Mouse (Mus musculus): Measurements from ENCODE around the gene Ptpn11.
"Not testable (repeated sequence)": the region's sequence is repeated elsewhere in the genome, so short reads cannot be mapped to it uniquely, and the experiment has no call there.

Gene Ptpn11

GRCm38 (mm10) chr5:121190836-121191583 lies at the start of gene Ptpn11:
Gene Ptpn11, minus strand, starts transcription at chr5:121191397.
- peak; percentile 87 to 90 for DNase-seq

GRCm38 (mm10) chr5:121239846-121240245 lies 48.6 kb upstream of the Ptpn11 start:
- no peak for DNase-seq

GRCm38 (mm10) chr5:121238208-121238607 lies 47.0 kb upstream of the Ptpn11 start:
- no peak for DNase-seq

GRCm38 (mm10) chr5:121236171-121236570 lies 45.0 kb upstream of the Ptpn11 start:
- no peak for DNase-seq

GRCm38 (mm10) chr5:121233726-121234125 lies 42.5 kb upstream of the Ptpn11 start:
- DNase-seq = no peak

GRCm38 (mm10) chr5:121232789-121233188 lies 41.6 kb upstream of the Ptpn11 start:
- no peak for DNase-seq

- no peak for DNase-seq
Measured at GRCm38 (mm10) chr5:121230811-121231210, 39.6 kb upstream of the Ptpn11 start.

- no peak for DNase-seq
Measured at GRCm38 (mm10) chr5:121229182-121229581, 38.0 kb upstream of the Ptpn11 start.

GRCm38 (mm10) chr5:121227330-121227729 lies 36.1 kb upstream of the Ptpn11 start:
- not testable (repeated sequence) for DNase-seq

GRCm38 (mm10) chr5:121226845-121227244 lies 35.6 kb upstream of the Ptpn11 start:
- no peak for DNase-seq

- DNase-seq = no peak
Measured at GRCm38 (mm10) chr5:121226406-121226805, 35.2 kb upstream of the Ptpn11 start.

- no peak for DNase-seq
Measured at GRCm38 (mm10) chr5:121225854-121226253, 34.7 kb upstream of the Ptpn11 start.

- DNase-seq = no peak
Measured at GRCm38 (mm10) chr5:121224856-121225255, 33.7 kb upstream of the Ptpn11 start.

- not testable (repeated sequence) for DNase-seq
Measured at GRCm38 (mm10) chr5:121224020-121224419, 32.8 kb upstream of the Ptpn11 start.

- no peak for DNase-seq
Measured at GRCm38 (mm10) chr5:121221328-121221850, 30.2 kb upstream of the Ptpn11 start.

- peak; percentile 27 to 36 for DNase-seq
Measured at GRCm38 (mm10) chr5:121220732-121221301, 29.6 kb upstream of the Ptpn11 start.

- DNase-seq = peak; percentile 100
Measured at GRCm38 (mm10) chr5:121219980-121220731, 29.0 kb upstream of the Ptpn11 start, which contains the start of gene Hectd4. Gene Hectd4, plus strand, starts transcription at chr5:121220219.

GRCm38 (mm10) chr5:121219190-121219589 lies 28.0 kb upstream of the Ptpn11 start:
- DNase-seq = peak; percentile 49 to 57

GRCm38 (mm10) chr5:121217313-121217634 lies 26.1 kb upstream of the Ptpn11 start:
- no peak for DNase-seq

- not testable (repeated sequence) for DNase-seq
Measured at GRCm38 (mm10) chr5:121216584-121217312, 25.6 kb upstream of the Ptpn11 start.

- no peak for DNase-seq
Measured at GRCm38 (mm10) chr5:121216126-121216446, 24.9 kb upstream of the Ptpn11 start.

GRCm38 (mm10) chr5:121215380-121216125 lies 24.4 kb upstream of the Ptpn11 start:
- peak; percentile 71 to 74 for DNase-seq
